In the genomic region with DNA sequence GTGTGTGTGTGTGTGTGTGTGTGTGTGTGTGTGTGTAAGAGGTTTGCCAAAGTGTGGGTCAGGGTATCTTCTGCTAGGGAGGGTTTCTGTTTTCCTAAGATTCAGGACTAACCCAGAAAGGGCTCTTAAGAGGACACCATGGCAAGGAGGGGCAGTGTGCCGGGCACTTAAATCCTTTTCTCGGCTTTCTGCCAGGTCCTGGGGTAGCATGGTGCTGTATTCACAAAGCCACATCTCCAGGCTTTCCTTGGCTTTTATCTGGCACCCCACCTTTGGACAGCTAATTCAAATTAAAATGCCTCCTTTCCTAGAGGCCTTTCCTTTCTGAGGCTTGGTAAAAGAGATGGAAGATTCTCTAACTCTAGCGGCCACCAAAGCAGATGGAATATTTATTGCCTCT, we compare ENCODE assay signal across 27 mouse cellular contexts. TPM values are rescaled to one million over a fixed set of nuclear protein-coding genes. Genes with fewer than 3 reads are reported as not detected.
DNase-seq lines count a peak whose midpoint lies in the region; ATAC-seq lines count a peak whose summit lies in the region.
"Had no signal": no experiment of that assay in that cellular context is flagged by ENCODE, and none has a peak within 500 bp of the region (broad histone marks: within the 10 kb centered on the region; RNA-seq: fewer than 3 reads in every experiment).

No protein-coding gene starts in this region.

- peak overlapping the region; percentile 97 for H3K27ac ChIP-seq in hindbrain, embryonic 13.5 days
- peak overlapping the region; percentile 77 for H3K27ac ChIP-seq in neural tube, embryonic 12.5 days
- H3K27ac ChIP-seq in midbrain, embryonic 13.5 days = no peak overlapping the region
- H3K27ac ChIP-seq: heart, embryonic 13.5 days; liver, embryonic 12.5 days; macrophage; midbrain, embryonic 12.5 days had no signal

- H3K9me3 ChIP-seq in hindbrain, embryonic 13.5 days = no peaks in the 10 kb centered on the region
- no peaks in the 10 kb centered on the region for H3K9me3 ChIP-seq in neural tube, embryonic 12.5 days
- no peaks in the 10 kb centered on the region for H3K9me3 ChIP-seq in midbrain, embryonic 13.5 days
- H3K9me3 ChIP-seq: heart, embryonic 13.5 days; liver, embryonic 12.5 days; midbrain, embryonic 12.5 days had no signal

- H3K4me1 ChIP-seq in hindbrain, embryonic 13.5 days (replicated peaks) = peaks cover 46% of the 10 kb centered on the region
- peaks cover 91% of the 10 kb centered on the region for H3K4me1 ChIP-seq in neural tube, embryonic 12.5 days
- peaks cover 4% of the 10 kb centered on the region; the same call in 1 of the 2 replicates for H3K4me1 ChIP-seq in midbrain, embryonic 13.5 days (replicated peaks)
- H3K4me1 ChIP-seq: heart, embryonic 13.5 days; liver, embryonic 12.5 days; midbrain, embryonic 12.5 days had no signal

- DNase-seq in embryo, embryonic 11 days = peak; percentile 27
- no peak for DNase-seq in embryo, embryonic 10 days (ENCODE audit: low spot score)
- DNase-seq in MN1 (ENCODE audit: low spot score) = peak; percentile 71
- no peak for DNase-seq in right cerebral cortex, postnatal 4 days
- DNase-seq: adrenal gland, adult 2 months; cerebellum, adult 11 months; heart, adult 11 months; heart, postnatal 4 days; kidney, adult 2 months; lung, embryonic 14.5 days; right cerebral cortex, postnatal 25 days had no signal

- H3K36me3 ChIP-seq in hindbrain, embryonic 13.5 days = no peaks in the 10 kb centered on the region
- H3K36me3 ChIP-seq in neural tube, embryonic 12.5 days = no peaks in the 10 kb centered on the region
- H3K36me3 ChIP-seq in midbrain, embryonic 13.5 days = no peaks in the 10 kb centered on the region
- H3K36me3 ChIP-seq: heart, embryonic 13.5 days; liver, embryonic 12.5 days; midbrain, embryonic 12.5 days had no signal

- ATAC-seq in hindbrain, embryonic 13.5 days (ENCODE audit: low FRiP score) = no peak
- ATAC-seq in neural tube, embryonic 12.5 days (ENCODE audit: low FRiP score, low read depth) = no peak
- no peak for ATAC-seq in granulocyte monocyte progenitor cell, adult 5-6 weeks (replicated peaks; ENCODE audit: poor library complexity, severe bottlenecking)
- no peak for ATAC-seq in midbrain, embryonic 13.5 days
- ATAC-seq: forebrain, embryonic 16.5 days; liver, embryonic 12.5 days had no signal

- H3K9ac ChIP-seq in hindbrain, embryonic 13.5 days = peak overlapping the region; percentile 86
- peak overlapping the region; percentile 88 for H3K9ac ChIP-seq in neural tube, embryonic 12.5 days
- no peak overlapping the region for H3K9ac ChIP-seq in midbrain, embryonic 13.5 days (replicated peaks)
- H3K9ac ChIP-seq: heart, embryonic 13.5 days; liver, embryonic 12.5 days; lung, embryonic 14.5 days; midbrain, embryonic 12.5 days had no signal

- peak overlapping the region; percentile 67 for H3K4me2 ChIP-seq in hindbrain, embryonic 13.5 days
- H3K4me2 ChIP-seq in neural tube, embryonic 12.5 days (replicated peaks) = peak overlapping the region; percentile 86
- H3K4me2 ChIP-seq in midbrain, embryonic 13.5 days (replicated peaks) = no peak overlapping the region
- H3K4me2 ChIP-seq: heart, embryonic 13.5 days; liver, embryonic 12.5 days; midbrain, embryonic 12.5 days had no signal

- H3K27me3 ChIP-seq in hindbrain, embryonic 13.5 days = peaks cover 98% of the 10 kb centered on the region
- no peaks in the 10 kb centered on the region for H3K27me3 ChIP-seq in neural tube, embryonic 12.5 days (replicated peaks)
- peaks cover 100% of the 10 kb centered on the region for H3K27me3 ChIP-seq in midbrain, embryonic 13.5 days
- H3K27me3 ChIP-seq: CH12.LX had no signal

- WGBS in hindbrain, embryonic 13.5 days = 4% methylated on average over 3 of the region's 3 CpGs
- WGBS in neural tube, embryonic 12.5 days = 0% methylated on average over 3 of the region's 3 CpGs
- WGBS in midbrain, embryonic 13.5 days = 4% methylated on average over 3 of the region's 3 CpGs

- H3K4me3 ChIP-seq in hindbrain, embryonic 13.5 days = peak overlapping the region; percentile 52
- H3K4me3 ChIP-seq in neural tube, embryonic 12.5 days = peak overlapping the region; percentile 39
- no peak overlapping the region for H3K4me3 ChIP-seq in midbrain, embryonic 13.5 days (replicated peaks)
- H3K4me3 ChIP-seq: erythroblast, embryonic 14.5 days; heart, embryonic 13.5 days; liver, embryonic 12.5 days; midbrain, embryonic 12.5 days; myocyte had no signal

RNA-seq across cellular contexts. Expression of a gene that starts 20.9 kb away (rescaled TPM):
- polyA plus RNA-seq in hindbrain, embryonic 13.5 days (2015; fragmentation: Nextera tagmentation; extraction: Ambion mirVana) = 76.2 and 86.9 TPM in 2 replicates
- 69.5 and 77.4 TPM in 2 replicates for polyA plus RNA-seq in neural tube, embryonic 12.5 days (2016; fragmentation: Nextera tagmentation; extraction: Ambion mirVana)
- not detected in 2 replicates for total RNA-seq in granulocyte monocyte progenitor cell, adult 5-6 weeks (2014; fragmentation: Nextera tagmentation)
- total RNA-seq in granulocyte monocyte progenitor cell, adult 5-6 weeks (2017) = not detected in 2 replicates
- 0.10 and 0.11 TPM in 2 replicates for polyA plus RNA-seq in midbrain, embryonic 13.5 days (2015; fragmentation: Nextera tagmentation; extraction: Ambion mirVana)
- total RNA-seq: layer of hippocampus, adult 8-10 months; left cerebral cortex, adult 18-20 months had no signal
- polyA plus RNA-seq: cortical plate, adult 2 months; forebrain, embryonic 16.5 days; macrophage had no signal

RNA-seq across cellular contexts. Expression of a gene that starts 41.6 kb away (rescaled TPM):
- polyA plus RNA-seq in hindbrain, embryonic 13.5 days (2015; fragmentation: Nextera tagmentation; extraction: Ambion mirVana) = 5.3 and 9.1 TPM in 2 replicates
- polyA plus RNA-seq in neural tube, embryonic 12.5 days (2016; fragmentation: Nextera tagmentation; extraction: Ambion mirVana) = 68.8 and 77.1 TPM in 2 replicates
- total RNA-seq in granulocyte monocyte progenitor cell, adult 5-6 weeks (2014; fragmentation: Nextera tagmentation) = not detected in 2 replicates
- total RNA-seq in granulocyte monocyte progenitor cell, adult 5-6 weeks (2017) = not detected in 2 replicates
- polyA plus RNA-seq in midbrain, embryonic 13.5 days (2015; fragmentation: Nextera tagmentation; extraction: Ambion mirVana) = not detected in 2 replicates
- total RNA-seq: layer of hippocampus, adult 8-10 months; left cerebral cortex, adult 18-20 months had no signal
- polyA plus RNA-seq: cortical plate, adult 2 months; erythroblast, embryonic 14.5 days; forebrain, embryonic 16.5 days; lung, embryonic 14.5 days; macrophage; midbrain, embryonic 12.5 days; thymus, postnatal 0 days had no signal

RNA-seq across cellular contexts. Expression of a gene that starts 49.2 kb away (rescaled TPM):
- polyA plus RNA-seq in hindbrain, embryonic 13.5 days (2015; fragmentation: Nextera tagmentation; extraction: Ambion mirVana) = 0.50 and 1.5 TPM in 2 replicates
- 44.5 and 65.6 TPM in 2 replicates for polyA plus RNA-seq in neural tube, embryonic 12.5 days (2016; fragmentation: Nextera tagmentation; extraction: Ambion mirVana)
- total RNA-seq in granulocyte monocyte progenitor cell, adult 5-6 weeks (2014; fragmentation: Nextera tagmentation) = not detected in 2 replicates
- not detected in 2 replicates for total RNA-seq in granulocyte monocyte progenitor cell, adult 5-6 weeks (2017)
- polyA plus RNA-seq in midbrain, embryonic 13.5 days (2015; fragmentation: Nextera tagmentation; extraction: Ambion mirVana) = not detected in 2 replicates
- total RNA-seq: CH12.LX; heart, postnatal 4 days; layer of hippocampus, adult 8-10 months; left cerebral cortex, adult 18-20 months had no signal
- polyA plus RNA-seq: cortical plate, adult 2 months; erythroblast, embryonic 14.5 days; forebrain, embryonic 16.5 days; heart, embryonic 13.5 days; lung, embryonic 14.5 days; macrophage; midbrain, embryonic 12.5 days; thymus, postnatal 0 days had no signal

Comparison
In these comparisons a context has a peak if more than half of its experiments do, and no peak if none do; other contexts are left out.
1. DNase-seq: peak in embryo, embryonic 11 days (single experiment) and MN1 (single experiment); none in embryo, embryonic 10 days (single experiment) and right cerebral cortex, postnatal 4 days (single experiment).
2. RNA of a gene that starts 20.9 kb away (polyA plus RNA-seq): 76.2 to 86.9 TPM in hindbrain, embryonic 13.5 days and 69.5 to 77.4 TPM in neural tube, embryonic 12.5 days; 0.10 to 0.11 TPM in midbrain, embryonic 13.5 days; every median in the first group is over 10 times any median in the second.
3. RNA of a gene that starts 49.2 kb away (polyA plus RNA-seq): 44.5 to 65.6 TPM in neural tube, embryonic 12.5 days; 0.50 to 1.5 TPM in hindbrain, embryonic 13.5 days and not detected in midbrain, embryonic 13.5 days; every median in the first group is over 10 times any median in the second.